Mouse (Mus musculus) adrenal gland, postnatal 14 days (tissue): Measurements from ENCODE around the gene Bgn. TPM values are rescaled to one million over a fixed set of nuclear protein-coding genes. Genes with fewer than 3 reads are reported as not detected.
A peak's percentile ranks its signal among the peaks of the same experiment; 100 is the strongest.

Experiments used
- DNase-seq: peaks from one replicate; pipeline ENCODE4 v3.0.0; 2021; ENCODE audit warnings: mixed read lengths
- total RNA-seq: library from RNA; stranded (reverse); gene quantifications from 2 replicates; pipeline ENCODE4 v1.2.3, GENCODE M21; 2021

Bgn gene
- total RNA-seq, 1 experiment from 2014 or later: 183 TPM

- DNase-seq: peak; percentile 48
Observed at GRCm38 (mm10) chrX:73486920-73487319, 3.5 kb downstream of the Bgn start.

GRCm38 (mm10) chrX:73490186-73490585 lies 6.8 kb downstream of the Bgn start:
- DNase-seq: peak; percentile 16

GRCm38 (mm10) chrX:73490804-73491203 lies 7.4 kb downstream of the Bgn start:
- no peak for DNase-seq

- DNase-seq: peak; percentile 79
Observed at GRCm38 (mm10) chrX:73493567-73493966, 10.2 kb downstream of the Bgn start.

GRCm38 (mm10) chrX:73496746-73497145 lies 13.3 kb downstream of the Bgn start:
- DNase-seq: no peak

GRCm38 (mm10) chrX:73505130-73505735 lies 21.8 kb downstream of the Bgn start:
- no peak for DNase-seq

GRCm38 (mm10) chrX:73506577-73506976 lies 23.2 kb downstream of the Bgn start:
- DNase-seq: no peak

- DNase-seq: no peak
Observed at GRCm38 (mm10) chrX:73509209-73509608, 25.8 kb downstream of the Bgn start.

GRCm38 (mm10) chrX:73512904-73513303 lies 29.5 kb downstream of the Bgn start:
- no peak for DNase-seq

GRCm38 (mm10) chrX:73516556-73516955 lies 33.2 kb downstream of the Bgn start:
- DNase-seq: no peak

GRCm38 (mm10) chrX:73517060-73517600 lies 33.7 kb downstream of the Bgn start:
- DNase-seq: peak; percentile 59

GRCm38 (mm10) chrX:73520692-73521091 lies 37.3 kb downstream of the Bgn start:
- DNase-seq: no peak

GRCm38 (mm10) chrX:73524318-73525222 lies 41.2 kb downstream of the Bgn start:
- DNase-seq: peak; percentile 58

GRCm38 (mm10) chrX:73525223-73526140 lies 42.1 kb downstream of the Bgn start:
- DNase-seq: peak; percentile 35

- DNase-seq: peak; percentile 16
Observed at GRCm38 (mm10) chrX:73526410-73526887, 43.0 kb downstream of the Bgn start.

GRCm38 (mm10) chrX:73537875-73538274 lies 54.5 kb downstream of the Bgn start:
- DNase-seq: no peak

GRCm38 (mm10) chrX:73543340-73543739 lies 59.9 kb downstream of the Bgn start:
- peak; percentile 31 for DNase-seq

Other genes starting within 250 kb of the Bgn start
- gene Xlr4c, start 240.5 kb upstream of the Bgn start, total RNA-seq: 0.85 and 1.2 TPM in 2 replicates
- gene Xlr3c, start 218.2 kb upstream of the Bgn start, total RNA-seq: not detected in 2 replicates
- 0.26 TPM in 1 of 2 replicates, not detected in the other for gene Xlr5a, start 190.6 kb upstream of the Bgn start, total RNA-seq
- gene Xlr5c, start 190.6 kb upstream of the Bgn start, total RNA-seq: 0.74 and 1.3 TPM in 2 replicates
- gene Gm45015, start 146.8 kb upstream of the Bgn start, total RNA-seq: not detected in 2 replicates
- 19.3 and 22.9 TPM in 2 replicates for gene Zfp275, start 141.0 kb upstream of the Bgn start, total RNA-seq
- gene Gm18336, start 84.9 kb upstream of the Bgn start, total RNA-seq: not detected in 2 replicates
- gene Zfp92, start 72.5 kb upstream of the Bgn start, total RNA-seq: 0.26 and 0.30 TPM in 2 replicates
- not detected in 2 replicates for gene Trex2, start 48.3 kb upstream of the Bgn start, total RNA-seq
- 22.8 and 25.2 TPM in 2 replicates for gene Haus7, start 24.6 kb upstream of the Bgn start, total RNA-seq
- 16.3 and 20.9 TPM in 2 replicates for gene Atp2b3, start 19.5 kb downstream of the Bgn start, total RNA-seq
- gene Dusp9, start 155.8 kb downstream of the Bgn start, total RNA-seq: 0.30 and 0.74 TPM in 2 replicates
- 6.1 and 8.4 TPM in 2 replicates for gene Pnck, start 176.5 kb downstream of the Bgn start, total RNA-seq
- gene Slc6a8, start 189.5 kb downstream of the Bgn start, total RNA-seq: 38.8 and 42.2 TPM in 2 replicates
- gene Bcap31, start 232.6 kb downstream of the Bgn start, total RNA-seq: 208 and 230 TPM in 2 replicates
- 28.3 and 30.6 TPM in 2 replicates for gene Abcd1, start 233.0 kb downstream of the Bgn start, total RNA-seq